Mouse (Mus musculus) testis, adult 10 weeks (tissue): ENCODE results near the gene Tmprss4. TPM values are rescaled to one million over a fixed set of nuclear protein-coding genes. Genes with fewer than 3 reads are reported as not detected.

ENCODE experiments used
- polyA plus RNA-seq: library from polyadenylated mRNA; stranded (reverse); fragments of 350-450 nt; fragmentation: Illumina TruSeq; extraction: RNeasy Lipid Tissue Mini Kit (QIAGEN cat#74804); gene quantifications from one replicate; pipeline ENCODE4 v1.2.3, GENCODE M21; 2014; ENCODE audit warnings: low read depth, low replicate concordance

Tmprss4 gene
- polyA plus RNA-seq = not detected

GRCm38 (mm10) chr9:45203797-45204410 lies at the start of gene Tmprss4:
Gene Tmprss4, minus strand, starts transcription at chr9:45204092.

GRCm38 (mm10) chr9:45181770-45182169 lies 22.1 kb downstream of the Tmprss4 start, which contains the start of gene BC049352:
Gene BC049352, plus strand, starts transcription at chr9:45182007.

DNA sequence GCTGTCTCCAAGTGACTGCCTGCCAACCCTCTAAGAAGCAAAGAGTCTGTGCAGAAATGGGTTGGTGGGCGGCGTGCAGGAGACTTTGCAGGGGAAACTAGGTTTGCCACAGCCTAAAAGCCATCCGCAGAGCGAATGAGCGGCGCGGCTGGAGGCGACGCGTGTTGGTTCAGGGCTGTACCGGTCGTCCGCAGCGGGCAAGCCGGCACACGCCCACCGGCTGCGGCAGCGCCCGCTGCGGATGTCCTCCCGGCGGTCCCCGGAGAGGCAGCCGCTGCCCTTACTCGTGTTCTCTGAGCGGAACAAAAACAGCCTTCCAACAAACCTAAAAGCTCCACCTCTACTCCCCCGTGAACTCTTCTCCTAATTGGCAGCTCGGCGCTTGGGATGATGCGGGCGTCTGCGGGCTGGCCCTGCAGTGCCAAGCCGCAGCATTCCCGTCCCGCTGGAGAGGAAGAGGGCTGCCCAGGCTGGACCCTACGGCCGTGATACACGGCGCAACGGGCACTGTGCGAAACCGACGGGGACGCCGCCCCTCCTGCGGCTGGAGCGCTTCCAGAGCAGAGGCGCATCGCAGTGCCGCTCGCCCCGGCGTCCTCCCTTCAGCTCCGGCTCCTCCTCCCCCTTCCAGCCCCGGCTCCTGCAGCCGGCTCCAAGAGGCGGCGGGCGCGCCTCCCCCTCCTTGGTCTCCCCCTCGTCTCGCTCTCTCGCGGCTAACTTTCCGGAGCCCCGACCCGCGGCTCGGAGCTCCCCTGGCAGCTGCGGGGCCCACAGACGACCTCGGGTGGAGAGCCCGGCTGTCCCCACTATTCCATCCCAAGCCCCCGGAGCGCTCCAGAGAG lies 65.5 kb downstream of the Tmprss4 start, which contains the start of gene Scn4b:
Scn4b (plus strand) TSS at position 205 of the 842 bp plus-strand sequence.

Other genes starting within 250 kb of the Tmprss4 start
- 46.0 TPM for gene Ube4a, start 238.5 kb downstream of the Tmprss4 start, polyA plus RNA-seq
- 0.28 TPM for gene Cd3g, start 223.7 kb downstream of the Tmprss4 start, polyA plus RNA-seq
- gene Cd3d, start 222.3 kb downstream of the Tmprss4 start, polyA plus RNA-seq = 8.4 TPM
- gene Cd3e, start 194.5 kb downstream of the Tmprss4 start, polyA plus RNA-seq = 0.52 TPM
- 0.55 TPM for gene Mpzl2, start 164.3 kb downstream of the Tmprss4 start, polyA plus RNA-seq
- gene Mpzl3, start 148.9 kb downstream of the Tmprss4 start, polyA plus RNA-seq = 1.1 TPM
- gene Jaml, start 124.9 kb downstream of the Tmprss4 start, polyA plus RNA-seq = 0.22 TPM
- 0.29 TPM for gene Scn2b, start 86.3 kb downstream of the Tmprss4 start, polyA plus RNA-seq
- not detected for gene Scn4b, start 65.7 kb downstream of the Tmprss4 start, polyA plus RNA-seq
- gene BC049352, start 22.1 kb downstream of the Tmprss4 start, polyA plus RNA-seq = 0.11 TPM
- 0.36 TPM for gene Il10ra, start 65.1 kb upstream of the Tmprss4 start, polyA plus RNA-seq
- gene Tmprss13, start 115.0 kb upstream of the Tmprss4 start, polyA plus RNA-seq = 0.27 TPM
- gene Fxyd6, start 166.1 kb upstream of the Tmprss4 start, polyA plus RNA-seq = 5.7 TPM
- gene Fxyd2, start 195.6 kb upstream of the Tmprss4 start, polyA plus RNA-seq = 3.0 TPM
- 4.9 TPM for gene Dscaml1, start 222.5 kb upstream of the Tmprss4 start, polyA plus RNA-seq